Mouse (Mus musculus) MEL (cell line): ENCODE measurements at regions not wholly inside any gene's neighbourhood (a gene's known extent, or its start where the extent isn't known, plus 50 kb on each side); places are given as distances from the start of the nearest gene placed in this dataset.

Source experiments
- DNase-seq: peaks from one replicate; pipeline ENCODE4 v3.0.0; 2011; ENCODE audit warnings: low read depth, low spot score
- H3K27ac ChIP-seq: 2 replicates; pipeline ENCODE4 v1.5.1; 2012; ENCODE audit warnings: low read depth, mild to moderate bottlenecking, control low read depth, low read length, moderate library complexity; ENCODE audit not compliant: control insufficient read depth
- H3K27me3 ChIP-seq, 2 experiments: fragments of 150-350 bp in 1 of 2; sonication (generic) in 1 of 2; 2 replicates each; pipeline ENCODE4 v1.6.1; 2012; ENCODE audit warnings: low read length in 2 of 2, mild to moderate bottlenecking in 2 of 2, improper control_type of control experiment in 1 of 2, moderate library complexity in 1 of 2; ENCODE audit not compliant: insufficient read depth in 2 of 2, control insufficient read depth in 1 of 2
- H3K36me3 ChIP-seq, 2 experiments: 2 replicates each; pipeline ENCODE4 v1.6.1; 2012 to 2014; ENCODE audit warnings: low read length in 2 of 2, improper control_type of control experiment in 1 of 2, inconsistent platforms in 1 of 2, mild to moderate bottlenecking in 1 of 2; ENCODE audit not compliant: insufficient read depth in 2 of 2, control insufficient read depth in 1 of 2
- H3K4me1 ChIP-seq, 2 experiments: fragments of 150-350 bp in 1 of 2; sonication (generic) in 1 of 2; 2 replicates each; pipeline ENCODE4 v1.6.1; 2012; ENCODE audit warnings: low read length in 2 of 2, improper control_type of control experiment in 1 of 2, mild to moderate bottlenecking in 1 of 2; ENCODE audit not compliant: insufficient read depth in 2 of 2, control insufficient read depth in 1 of 2
- H3K4me3 ChIP-seq, 2 experiments: fragments of 150-350 bp in 1 of 2; sonication (generic) in 1 of 2; 2 replicates each; pipeline ENCODE4 v1.5.1; 2012; ENCODE audit warnings: low read depth in 2 of 2, low read length in 2 of 2, mild to moderate bottlenecking in 2 of 2, moderate library complexity in 2 of 2, control low read depth in 1 of 2, improper control_type of control experiment in 1 of 2; ENCODE audit not compliant: control insufficient read depth in 1 of 2, insufficient read depth in 1 of 2
- H3K79me2 ChIP-seq: 2 replicates; pipeline ENCODE4 v1.6.1; 2012; ENCODE audit warnings: mild to moderate bottlenecking, low read length, moderate library complexity; ENCODE audit not compliant: control insufficient read depth, poor library complexity, insufficient read depth
- H3K9ac ChIP-seq: 2 replicates; pipeline ENCODE4 v1.6.1; 2012; ENCODE audit warnings: low read depth, mild to moderate bottlenecking, control low read depth, low read length, moderate library complexity; ENCODE audit not compliant: control insufficient read depth, poor library complexity, severe bottlenecking
- H3K9me3 ChIP-seq: fragments of 150-350 bp; sonication (generic); replicated peaks from 2 replicates; pipeline ENCODE4 v1.6.1; 2012; ENCODE audit warnings: mild to moderate bottlenecking, low read length, improper control_type of control experiment, moderate library complexity; ENCODE audit not compliant: insufficient read depth
- CHD2 ChIP-seq: IDR thresholded peaks from 2 replicates; pipeline ENCODE4 v1.6.1; 2011; ENCODE audit warnings: low read length, improper control_type of control experiment
- CTCF ChIP-seq, 3 experiments: IDR thresholded peaks in 2 of 3; conservative IDR thresholded peaks in 1 of 3; 2 replicates each; pipeline ENCODE4 v1.5.1; 2011 to 2012; ENCODE audit warnings: low read length in 3 of 3, low read depth in 2 of 3, mild to moderate bottlenecking in 2 of 3, improper control_type of control experiment in 1 of 3, inconsistent platforms in 1 of 3, mixed read lengths in 1 of 3, moderate library complexity in 1 of 3; ENCODE audit not compliant: control insufficient read depth in 1 of 3, insufficient read depth in 1 of 3, poor library complexity in 1 of 3, severe bottlenecking in 1 of 3
- E2F4 ChIP-seq: IDR thresholded peaks from 2 replicates; pipeline ENCODE4 v1.6.1; 2011; ENCODE audit warnings: low read depth, low read length, improper control_type of control experiment, borderline replicate concordance
- ELF1 ChIP-seq: IDR thresholded peaks from 2 replicates; pipeline ENCODE4 v1.6.1; 2014; ENCODE audit warnings: low read depth, mild to moderate bottlenecking, inconsistent platforms, low read length, improper control_type of control experiment, moderate library complexity
- GATA1 ChIP-seq: IDR thresholded peaks from 2 replicates; pipeline ENCODE4 v1.6.1; 2011; ENCODE audit warnings: low read depth, low read length, improper control_type of control experiment
- KAT2A ChIP-seq: conservative IDR thresholded peaks from 2 replicates; pipeline ENCODE4 v1.6.1; 2012; ENCODE audit warnings: low read depth, low read length, improper control_type of control experiment, inconsistent platforms
- MAFK ChIP-seq: IDR thresholded peaks from 2 replicates; pipeline ENCODE4 v1.6.1; 2011; ENCODE audit warnings: low read depth, mild to moderate bottlenecking, low read length, improper control_type of control experiment, borderline replicate concordance
- MAX ChIP-seq: IDR thresholded peaks from 2 replicates; pipeline ENCODE4 v1.6.1; 2011; ENCODE audit warnings: low read length, improper control_type of control experiment
- MAZ ChIP-seq: IDR thresholded peaks from 2 replicates; pipeline ENCODE4 v1.6.1; 2012; ENCODE audit warnings: low read depth, mild to moderate bottlenecking, inconsistent platforms, low read length, improper control_type of control experiment
- MEF2A ChIP-seq: IDR thresholded peaks from 2 replicates; pipeline ENCODE4 v1.6.1; 2014; ENCODE audit warnings: low read depth, mild to moderate bottlenecking, inconsistent platforms, low read length, improper control_type of control experiment; ENCODE audit not compliant: poor library complexity, insufficient replicate concordance, severe bottlenecking; ENCODE audit errors: extremely low read depth
- MXI1 ChIP-seq: IDR thresholded peaks from 2 replicates; pipeline ENCODE4 v1.6.1; 2011; ENCODE audit warnings: mild to moderate bottlenecking, low read depth, low read length, improper control_type of control experiment
- MYC ChIP-seq: IDR thresholded peaks from 2 replicates; pipeline ENCODE4 v1.6.1; 2011; ENCODE audit warnings: low read depth, mild to moderate bottlenecking, low read length, improper control_type of control experiment, moderate library complexity
- NELFE ChIP-seq: IDR thresholded peaks from 2 replicates; pipeline ENCODE4 v1.6.1; 2011; ENCODE audit warnings: low read depth, low read length, improper control_type of control experiment
- NRF1 ChIP-seq: IDR thresholded peaks from 2 replicates; pipeline ENCODE4 v1.6.1; 2014; ENCODE audit warnings: low read depth, mild to moderate bottlenecking, inconsistent platforms, low read length, improper control_type of control experiment, moderate library complexity; ENCODE audit not compliant: poor library complexity, insufficient read depth, severe bottlenecking
- POLR2AphosphoS2 ChIP-seq: IDR thresholded peaks from 2 replicates; pipeline ENCODE4 v1.6.1; 2011; ENCODE audit warnings: low read length, improper control_type of control experiment
- POLR2AphosphoS5 ChIP-seq: IDR thresholded peaks from 2 replicates; pipeline ENCODE4 v1.6.1; 2012; ENCODE audit warnings: low read depth, borderline replicate concordance, mild to moderate bottlenecking, inconsistent platforms, low read length, moderate library complexity, mixed read lengths
- RAD21 ChIP-seq: IDR thresholded peaks from 2 replicates; pipeline ENCODE4 v1.6.1; 2011; ENCODE audit warnings: mild to moderate bottlenecking, low read depth, low read length, improper control_type of control experiment
- SMC3 ChIP-seq: IDR thresholded peaks from 2 replicates; pipeline ENCODE4 v1.6.1; 2011; ENCODE audit warnings: low read depth, low read length, improper control_type of control experiment
- TAL1 ChIP-seq: IDR thresholded peaks from 2 replicates; pipeline ENCODE4 v1.6.1; 2012; ENCODE audit warnings: mild to moderate bottlenecking, inconsistent platforms, low read length, moderate library complexity, mixed read lengths
- TCF12 ChIP-seq: IDR thresholded peaks from 2 replicates; pipeline ENCODE4 v1.6.1; 2014; ENCODE audit warnings: low read depth, mild to moderate bottlenecking, inconsistent platforms, low read length, improper control_type of control experiment, moderate library complexity
- USF2 ChIP-seq, 2 experiments: IDR thresholded peaks; 2 replicates each; pipeline ENCODE4 v1.6.1; 2011 to 2012; ENCODE audit warnings: improper control_type of control experiment in 2 of 2, low read length in 2 of 2, borderline replicate concordance in 1 of 2, inconsistent platforms in 1 of 2, low read depth in 1 of 2, mild to moderate bottlenecking in 1 of 2; ENCODE audit not compliant: insufficient read depth in 1 of 2
- ZC3H11A ChIP-seq: IDR thresholded peaks from 2 replicates; pipeline ENCODE4 v1.6.1; 2012; ENCODE audit warnings: low read depth, mild to moderate bottlenecking, inconsistent platforms, low read length, improper control_type of control experiment
- ZKSCAN1 ChIP-seq: IDR thresholded peaks from 2 replicates; pipeline ENCODE4 v1.6.1; 2012; ENCODE audit warnings: low read depth, mild to moderate bottlenecking, inconsistent platforms, low read length, improper control_type of control experiment, moderate library complexity
- ZNF384 ChIP-seq: IDR thresholded peaks from 2 replicates; pipeline ENCODE4 v1.6.1; 2012; ENCODE audit warnings: low read depth, mild to moderate bottlenecking, inconsistent platforms, low read length, improper control_type of control experiment

- TF ChIP-seq ZC3H11A (peak; percentile 9; the same call in 1 of the 2 replicates), MYC (0 out of 2 replicates have a peak, but pooled peaks have one; percentile 28), NRF1 (no peak), ELF1 (no peak), RAD21 (peak; percentile 33), SMC3 (peak; percentile 58), CTCF (IDR thresholded peaks at IDR 0.05 in 2 of 3, conservative IDR thresholded peaks at IDR 0.05 in 1 of 3; ENCODE audit: control insufficient read depth in 1 of 3, insufficient read depth in 1 of 3, low read depth in 2 of 3, low read length in 3 of 3, poor library complexity in 1 of 3, severe bottlenecking in 1 of 3) (peak; percentile 18 to 51 (median 46); a peak in 5 of 6 replicates)
- peak; percentile 52 for DNase-seq
- H3K36me3 ChIP-seq, result peaks cover 0 to 13% of the 10 kb centered on the region in 2 experiments; a peak in 2 of 4 replicates
- H3K4me3 ChIP-seq, result no peak overlapping the region
- no peaks in the 10 kb centered on the region for H3K9me3 ChIP-seq
- peaks cover 3% of the 10 kb centered on the region; the same call in 1 of the 2 replicates for H3K79me2 ChIP-seq
- peaks cover 0 to 7% of the 10 kb centered on the region in 2 experiments; a peak in 3 of 4 replicates for H3K4me1 ChIP-seq
- H3K9ac ChIP-seq, result no peak overlapping the region
- H3K27ac ChIP-seq, result no peak overlapping the region
- peaks cover 0 to 2% of the 10 kb centered on the region in 2 experiments; a peak in 2 of 4 replicates for H3K27me3 ChIP-seq
Observed at GRCm38 (mm10) chr6:51378436-51378835, 54.0 kb upstream of the Nfe2l3 start.

DNA sequence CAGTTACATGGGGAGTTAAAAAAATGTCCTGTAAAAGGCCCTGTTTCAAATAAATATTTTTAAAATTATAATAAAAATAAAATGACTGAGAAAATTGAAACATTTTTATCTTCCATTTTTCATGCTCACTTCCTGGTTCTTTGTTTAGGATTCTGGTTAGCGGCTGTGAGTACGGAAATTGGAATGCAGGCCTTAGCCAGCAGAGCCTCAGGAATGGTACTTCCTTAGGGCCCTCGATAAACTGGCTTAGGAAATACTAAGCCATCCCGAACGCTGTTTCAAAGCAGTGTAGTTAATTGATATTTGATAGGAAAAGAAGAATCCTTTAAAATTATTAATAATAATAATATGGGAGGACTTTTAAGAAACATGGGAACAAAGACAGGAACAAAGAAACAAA lies 53.4 kb upstream of the Nfe2l3 start:
- Histone ChIP-seq H3K27me3 (peaks cover 0 to under 1% of the 10 kb centered on the region in 2 experiments; a peak in 2 of 4 replicates), H3K36me3 (peaks cover 0 to 13% of the 10 kb centered on the region in 2 experiments; a peak in 2 of 4 replicates), H3K9ac (peak overlapping the region; percentile 100), H3K4me3 (peak overlapping the region; percentile 70 to 100), H3K4me1 (peaks cover 0 to 7% of the 10 kb centered on the region in 2 experiments; a peak in 3 of 4 replicates), H3K27ac (peak overlapping the region; percentile 95), H3K79me2 (peaks cover 3% of the 10 kb centered on the region; the same call in 1 of the 2 replicates)
- no peak for DNase-seq
- TF ChIP-seq TAL1 (no peak), CHD2 (no peak), E2F4 (no peak), TCF12 (no peak), MYC (no peak), POLR2AphosphoS5 (no peak), MEF2A (no peak), MXI1 (no peak), ZKSCAN1 (no peak), GATA1 (no peak), NELFE (no peak), ELF1 (no peak), KAT2A (no peak), POLR2AphosphoS2 (no peak), ZNF384 (no peak), MAZ (no peak), MAFK (no peak), USF2 (IDR thresholded peaks at IDR 0.05; ENCODE audit: borderline replicate concordance in 1 of 2, insufficient read depth in 1 of 2, low read depth in 1 of 2, low read length in 2 of 2) (no peak), CTCF (IDR thresholded peaks at IDR 0.05 in 2 of 3, conservative IDR thresholded peaks at IDR 0.05 in 1 of 3; ENCODE audit: control insufficient read depth in 1 of 3, insufficient read depth in 1 of 3, low read depth in 2 of 3, low read length in 3 of 3, poor library complexity in 1 of 3, severe bottlenecking in 1 of 3) (no peak), MAX (no peak)
- TF ChIP-seq, all 39 proteins: peak for 0
- H3K9me3 ChIP-seq, result no peaks in the 10 kb centered on the region
